Mouse (Mus musculus) ES-Bruce4 (cell line): ENCODE data around the gene Mid1. TPM values are rescaled to one million over a fixed set of nuclear protein-coding genes. Genes with fewer than 3 reads are reported as not detected.

Source experiments
- H3K27ac ChIP-seq: 2 replicates; pipeline ENCODE4 v1.5.1; 2012; ENCODE audit warnings: low read length, inconsistent platforms; ENCODE audit not compliant: insufficient read depth
- H3K27me3 ChIP-seq: 2 replicates; pipeline ENCODE4 v1.6.1; 2012; ENCODE audit warnings: mild to moderate bottlenecking, low read length, inconsistent platforms; ENCODE audit not compliant: control insufficient read depth, poor library complexity, insufficient read depth, severe bottlenecking
- H3K36me3 ChIP-seq: 2 replicates; pipeline ENCODE4 v1.6.1; 2012; ENCODE audit warnings: inconsistent platforms, mild to moderate bottlenecking, low read length, moderate library complexity; ENCODE audit not compliant: control insufficient read depth, poor library complexity, insufficient read depth, severe bottlenecking
- H3K4me1 ChIP-seq: one replicate; pipeline ENCODE4 v1.8.1; 2011; ENCODE audit warnings: low read length; ENCODE audit not compliant: control insufficient read depth, insufficient read depth
- H3K4me3 ChIP-seq: 2 replicates; pipeline ENCODE4 v1.5.1; 2011; ENCODE audit warnings: low read depth, mild to moderate bottlenecking, low read length
- H3K9ac ChIP-seq: 2 replicates; pipeline ENCODE4 v1.6.1; 2012; ENCODE audit warnings: low read depth, mild to moderate bottlenecking, inconsistent platforms; ENCODE audit not compliant: poor library complexity, severe bottlenecking
- H3K9me3 ChIP-seq: replicated peaks from 2 replicates; pipeline ENCODE4 v1.6.1; 2012; ENCODE audit warnings: mild to moderate bottlenecking, low read length, inconsistent platforms; ENCODE audit not compliant: control insufficient read depth, poor library complexity, insufficient read depth, severe bottlenecking
- CTCF ChIP-seq: IDR thresholded peaks from one replicate; pipeline ENCODE4 v1.8.1; 2011; ENCODE audit warnings: low read depth, low read length
- EP300 ChIP-seq: IDR thresholded peaks from 2 replicates; pipeline ENCODE4 v1.6.1; 2011; ENCODE audit warnings: low read depth, low read length; ENCODE audit not compliant: insufficient read depth
- POLR2A ChIP-seq: IDR thresholded peaks from one replicate; pipeline ENCODE4 v1.8.1; 2011; ENCODE audit warnings: low read length; ENCODE audit not compliant: insufficient read depth
- polyA plus RNA-seq: library from polyadenylated mRNA; stranded (reverse); fragments of >200 nt; gene quantifications from 2 replicates; pipeline ENCODE4 v1.2.4, GENCODE M21; 2011; ENCODE audit warnings: low read depth; ENCODE audit not compliant: missing spikeins, insufficient read depth, insufficient read length

The Mid1 gene
- polyA plus RNA-seq, 1 experiment: 125 TPM

GRCm38 (mm10) chrX:169881253-169882219, 196.5 kb downstream of the Mid1 start:
- Histone ChIP-seq H3K36me3 (no peaks in the 10 kb centered on the region), H3K27ac (no peak overlapping the region), H3K4me3 (no peak overlapping the region), H3K9me3 (no peaks in the 10 kb centered on the region), H3K27me3 (no peaks in the 10 kb centered on the region), H3K9ac (no peak overlapping the region), H3K4me1 (peaks cover 1% of the 10 kb centered on the region)
- TF ChIP-seq POLR2A: no peak
- TF ChIP-seq EP300: no peak
- no peak for TF ChIP-seq CTCF

GRCm38 (mm10) chrX:169882220-169882609, 197.2 kb downstream of the Mid1 start:
- Histone ChIP-seq H3K36me3 (no peaks in the 10 kb centered on the region), H3K9me3 (no peaks in the 10 kb centered on the region), H3K4me3 (no peak overlapping the region), H3K27ac (no peak overlapping the region), H3K9ac (no peak overlapping the region), H3K4me1 (peaks cover 1% of the 10 kb centered on the region), H3K27me3 (no peaks in the 10 kb centered on the region)
- no peak for TF ChIP-seq EP300
- no peak for TF ChIP-seq CTCF
- no peak for TF ChIP-seq POLR2A

- no peak for TF ChIP-seq CTCF
- TF ChIP-seq EP300: no peak
- TF ChIP-seq POLR2A: no peak
- no peak overlapping the region for H3K9ac ChIP-seq
- H3K36me3 ChIP-seq: no peaks in the 10 kb centered on the region
- no peaks in the 10 kb centered on the region for H3K9me3 ChIP-seq
- H3K27ac ChIP-seq: no peak overlapping the region
- peaks cover 1% of the 10 kb centered on the region for H3K4me1 ChIP-seq
- H3K4me3 ChIP-seq: no peak overlapping the region
- no peaks in the 10 kb centered on the region for H3K27me3 ChIP-seq
Observed at GRCm38 (mm10) chrX:169883536-169884272, 198.7 kb downstream of the Mid1 start.

GRCm38 (mm10) chrX:169890541-169890940, 205.5 kb downstream of the Mid1 start:
- H3K9ac ChIP-seq: no peak overlapping the region
- H3K36me3 ChIP-seq: no peaks in the 10 kb centered on the region
- no peak overlapping the region for H3K27ac ChIP-seq
- TF ChIP-seq EP300 (no peak), CTCF (no peak), POLR2A (no peak)
- no peak overlapping the region for H3K4me3 ChIP-seq
- no peaks in the 10 kb centered on the region for H3K4me1 ChIP-seq
- no peaks in the 10 kb centered on the region for H3K27me3 ChIP-seq
- H3K9me3 ChIP-seq: no peaks in the 10 kb centered on the region

- no peaks in the 10 kb centered on the region for H3K36me3 ChIP-seq
- no peak overlapping the region for H3K4me3 ChIP-seq
- no peak overlapping the region for H3K27ac ChIP-seq
- TF ChIP-seq CTCF (no peak), EP300 (no peak), POLR2A (no peak)
- H3K9ac ChIP-seq: no peak overlapping the region
- no peaks in the 10 kb centered on the region for H3K4me1 ChIP-seq
- no peaks in the 10 kb centered on the region for H3K9me3 ChIP-seq
- H3K27me3 ChIP-seq: no peaks in the 10 kb centered on the region
Observed at GRCm38 (mm10) chrX:169892100-169892499, 207.1 kb downstream of the Mid1 start.

- Histone ChIP-seq H3K27ac (no peak overlapping the region), H3K27me3 (no peaks in the 10 kb centered on the region), H3K9ac (no peak overlapping the region), H3K9me3 (no peaks in the 10 kb centered on the region), H3K4me3 (no peak overlapping the region), H3K36me3 (no peaks in the 10 kb centered on the region), H3K4me1 (no peaks in the 10 kb centered on the region)
- TF ChIP-seq EP300 (no peak), CTCF (no peak), POLR2A (no peak)
Observed at GRCm38 (mm10) chrX:169892631-169893030, 207.6 kb downstream of the Mid1 start.
